Mouse (Mus musculus) liver, adult 2 months (tissue): ENCODE data around the gene Aqp11.

Source experiments
- CTCF ChIP-seq: fragments of 200-500 bp; IDR thresholded peaks from 2 replicates; pipeline ENCODE4 v1.5.1; 2011; ENCODE audit warnings: low read depth, low read length, control low read depth
- POLR2A ChIP-seq: fragments of 200-500 bp; IDR thresholded peaks from 2 replicates; pipeline ENCODE4 v1.6.1; 2011; ENCODE audit warnings: low read length, control low read depth; ENCODE audit not compliant: insufficient read depth; ENCODE audit errors: extremely low read depth

GRCm38 (mm10) chr7:97720109-97720508 lies 18.0 kb downstream of the Aqp11 start:
- TF ChIP-seq CTCF (no peak), POLR2A (no peak)
